Comparison of ENCODE assay signal across 31 mouse cellular contexts in the genomic region with DNA sequence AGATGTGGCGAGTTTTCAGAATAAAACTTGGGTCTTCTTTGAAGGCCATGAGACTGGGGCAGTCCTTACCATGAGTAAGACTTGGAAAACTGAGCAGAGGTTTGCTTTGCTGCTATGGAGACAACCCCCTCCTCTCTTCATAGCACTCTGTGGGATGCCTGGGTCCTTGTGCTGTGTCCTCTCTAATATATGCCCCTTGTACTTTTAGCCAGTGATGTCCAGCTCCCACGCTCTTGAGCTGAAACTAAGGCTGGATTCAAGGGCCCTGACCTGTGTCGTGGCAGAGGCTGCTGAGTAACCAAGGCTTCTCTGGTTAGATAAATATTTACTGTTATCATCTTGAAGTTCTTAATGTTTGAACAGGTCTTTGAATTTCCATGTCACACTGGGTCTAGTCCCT.
"Had no signal": no experiment of that assay in that cellular context is flagged by ENCODE, and none has a peak within 500 bp of the region (broad histone marks: within the 10 kb centered on the region; RNA-seq: fewer than 3 reads in every experiment).

No protein-coding gene starts in this region.

- H3K9me3 ChIP-seq: limb, embryonic 10.5 days; limb, embryonic 12.5 days; limb, embryonic 13.5 days; limb, embryonic 15.5 days; liver, embryonic 12.5 days; liver, embryonic 13.5 days; liver, embryonic 15.5 days; lung, embryonic 15.5 days; megakaryocyte, embryonic 14.5 days; midbrain, embryonic 10.5 days; midbrain, embryonic 12.5 days; midbrain, embryonic 13.5 days; midbrain, embryonic 15.5 days had no signal

- H3K4me2 ChIP-seq: limb, embryonic 12.5 days; limb, embryonic 13.5 days; limb, embryonic 15.5 days; liver, embryonic 11.5 days; liver, embryonic 12.5 days; liver, embryonic 13.5 days; liver, embryonic 15.5 days; lung, embryonic 14.5 days; lung, embryonic 15.5 days; midbrain, embryonic 11.5 days; midbrain, embryonic 12.5 days; midbrain, embryonic 13.5 days; midbrain, embryonic 15.5 days had no signal

- H3K27me3 ChIP-seq: limb, embryonic 13.5 days; limb, embryonic 15.5 days; liver, embryonic 12.5 days; liver, embryonic 13.5 days; liver, embryonic 15.5 days; lung, embryonic 15.5 days; megakaryocyte, embryonic 14.5 days; midbrain, embryonic 12.5 days; midbrain, embryonic 13.5 days; midbrain, embryonic 15.5 days had no signal

- H3K4me1 ChIP-seq: limb, embryonic 12.5 days; limb, embryonic 15.5 days; liver, embryonic 12.5 days; liver, embryonic 13.5 days; liver, embryonic 15.5 days; megakaryocyte, embryonic 14.5 days; midbrain, embryonic 12.5 days; midbrain, embryonic 15.5 days had no signal

- ATAC-seq: liver, embryonic 12.5 days; liver, postnatal 0 days; lung, postnatal 0 days; midbrain, embryonic 13.5 days; midbrain, embryonic 15.5 days; midbrain, embryonic 16.5 days had no signal

- H3K27ac ChIP-seq: limb, embryonic 10.5 days; limb, embryonic 12.5 days; limb, embryonic 13.5 days; limb, embryonic 15.5 days; liver, embryonic 12.5 days; liver, embryonic 13.5 days; liver, embryonic 14.5 days; liver, embryonic 15.5 days; lung, embryonic 15.5 days; macrophage; midbrain, embryonic 10.5 days; midbrain, embryonic 12.5 days; midbrain, embryonic 13.5 days; midbrain, embryonic 15.5 days had no signal

- H3K36me3 ChIP-seq: limb, embryonic 10.5 days; limb, embryonic 12.5 days; limb, embryonic 13.5 days; limb, embryonic 15.5 days; liver, embryonic 12.5 days; liver, embryonic 13.5 days; liver, embryonic 15.5 days; lung, embryonic 15.5 days; midbrain, embryonic 10.5 days; midbrain, embryonic 12.5 days; midbrain, embryonic 13.5 days; midbrain, embryonic 15.5 days had no signal

- H3K4me3 ChIP-seq: limb, embryonic 10.5 days; limb, embryonic 12.5 days; limb, embryonic 13.5 days; limb, embryonic 15.5 days; liver, embryonic 12.5 days; liver, embryonic 13.5 days; liver, embryonic 15.5 days; lung, embryonic 15.5 days; megakaryocyte, embryonic 14.5 days; midbrain, embryonic 10.5 days; midbrain, embryonic 12.5 days; midbrain, embryonic 13.5 days; midbrain, embryonic 15.5 days; myocyte had no signal

- DNase-seq: left cerebral cortex, postnatal 4 days; liver; liver, embryonic 13.5 days; liver, postnatal 0 days; lung, adult 18-20 months; lung, adult 2 months; lung, embryonic 14.5 days; lung, postnatal 10 days; lung, postnatal 14 days; lung, postnatal 36 days; lung, postnatal 4 days; midbrain, embryonic 14.5 days had no signal

- H3K9ac ChIP-seq: limb, embryonic 12.5 days; limb, embryonic 13.5 days; limb, embryonic 15.5 days; liver, embryonic 12.5 days; liver, embryonic 13.5 days; liver, embryonic 14.5 days; liver, embryonic 15.5 days; liver, postnatal 0 days; lung, embryonic 14.5 days; lung, embryonic 15.5 days; midbrain, embryonic 12.5 days; midbrain, embryonic 13.5 days; midbrain, embryonic 15.5 days had no signal
